Mouse (Mus musculus) midbrain, postnatal 0 days (tissue): ENCODE measurements at regions not wholly inside any gene's neighbourhood (a gene's known extent, or its start where the extent isn't known, plus 50 kb on each side); places are given as distances from the start of the nearest gene placed in this dataset.
A peak's percentile ranks its signal among the peaks of the same experiment; 100 is the strongest.

Experiments used
- ATAC-seq: fragments of 200-750 bp; cut with Nextera tagmentation; 2 replicates; pipeline ENCODE4 v1.8.0; 2017; ENCODE audit warnings: moderate number of reproducible peaks, mild to moderate bottlenecking, moderate TSS enrichment, moderate library complexity; ENCODE audit not compliant: low FRiP score
- DNase-seq: peaks from one replicate; pipeline ENCODE4 v3.0.0-alpha.2; 2015; ENCODE audit warnings: low spot score
- H3K27ac ChIP-seq: fragments of 300-500 bp; sonication (generic); 2 replicates; pipeline ENCODE4 v1.5.1; 2014; ENCODE audit warnings: low read depth, mild to moderate bottlenecking, low read length, mixed read lengths
- H3K27me3 ChIP-seq: fragments of 300-500 bp; sonication (generic); 2 replicates; pipeline ENCODE4 v1.6.1; 2014; ENCODE audit warnings: low read length, control low read depth, mixed read lengths; ENCODE audit not compliant: insufficient read depth
- H3K36me3 ChIP-seq: fragments of 300-500 bp; sonication (generic); 2 replicates; pipeline ENCODE4 v1.6.1; 2014; ENCODE audit warnings: low read length, control low read depth, mixed read lengths; ENCODE audit not compliant: insufficient read depth
- H3K4me1 ChIP-seq: fragments of 300-500 bp; sonication (generic); 2 replicates; pipeline ENCODE4 v1.6.1; 2014; ENCODE audit warnings: mild to moderate bottlenecking, control low read depth, antibody characterized with exemption, low read length, mixed read lengths; ENCODE audit not compliant: insufficient read depth
- H3K4me2 ChIP-seq: fragments of 300-500 bp; sonication (generic); 2 replicates; pipeline ENCODE4 v1.6.1; 2014; ENCODE audit warnings: low read depth, mild to moderate bottlenecking, low read length, mixed read lengths; ENCODE audit not compliant: poor library complexity, severe bottlenecking
- H3K4me3 ChIP-seq: fragments of 300-500 bp; sonication (generic); 2 replicates; pipeline ENCODE4 v1.5.1; 2014; ENCODE audit warnings: low read depth, mild to moderate bottlenecking, low read length, moderate library complexity
- H3K9ac ChIP-seq: fragments of 300-500 bp; sonication (generic); replicated peaks from 2 replicates; pipeline ENCODE4 v1.6.1; 2014; ENCODE audit warnings: mild to moderate bottlenecking, low read length, moderate library complexity, mixed read lengths; ENCODE audit not compliant: poor library complexity, severe bottlenecking
- H3K9me3 ChIP-seq: fragments of 300-500 bp; sonication (generic); 2 replicates; pipeline ENCODE4 v1.6.1; 2016; ENCODE audit warnings: low read length, control low read depth
- CTCF ChIP-seq: IDR thresholded peaks from 2 replicates; pipeline ENCODE4 v1.5.1; 2016; ENCODE audit warnings: antibody characterized with exemption, mild to moderate bottlenecking
- WGBS: fragments of 180-500 bp; shearing (Covaris S2); extraction: QIAGEN DNeasy Blood & Tissue Kit; methylation state at CpG from one replicate; pipeline ENCODE4 v1.1.7; 2014; 5-methylcytosine and 5-hydroxymethylcytosine counted together

- no peak for TF ChIP-seq CTCF
- WGBS: 8% methylated on average over 13 of the region's 20 CpGs
- H3K9me3 ChIP-seq: no peaks in the 10 kb centered on the region
- peak; percentile 44; the same call in 1 of the 2 replicates for ATAC-seq
- H3K27ac ChIP-seq: no peak overlapping the region
- H3K36me3 ChIP-seq: no peaks in the 10 kb centered on the region
- H3K4me3 ChIP-seq: peak overlapping the region; percentile 20; the same call in 1 of the 2 replicates
- H3K9ac ChIP-seq: 0 out of 2 replicates have a peak overlapping the region, but pooled peaks have one; percentile 19
- peak overlapping the region; percentile 47 for H3K4me2 ChIP-seq
- H3K4me1 ChIP-seq: no peaks in the 10 kb centered on the region
- no peak for DNase-seq
- H3K27me3 ChIP-seq: no peaks in the 10 kb centered on the region
Observed at GRCm38 (mm10) chr1:111754263-111754857, 110.4 kb downstream of the Dsel start.
